Mouse (Mus musculus): ENCODE data around the gene Chit1. TPM values are rescaled to one million over a fixed set of nuclear protein-coding genes. Genes with fewer than 3 reads are reported as not detected.
A peak's percentile ranks its signal among the peaks of the same experiment; 100 is the strongest.

Gene Chit1
- polyA plus RNA-seq, 1 experiment, result 0.19 TPM

DNA sequence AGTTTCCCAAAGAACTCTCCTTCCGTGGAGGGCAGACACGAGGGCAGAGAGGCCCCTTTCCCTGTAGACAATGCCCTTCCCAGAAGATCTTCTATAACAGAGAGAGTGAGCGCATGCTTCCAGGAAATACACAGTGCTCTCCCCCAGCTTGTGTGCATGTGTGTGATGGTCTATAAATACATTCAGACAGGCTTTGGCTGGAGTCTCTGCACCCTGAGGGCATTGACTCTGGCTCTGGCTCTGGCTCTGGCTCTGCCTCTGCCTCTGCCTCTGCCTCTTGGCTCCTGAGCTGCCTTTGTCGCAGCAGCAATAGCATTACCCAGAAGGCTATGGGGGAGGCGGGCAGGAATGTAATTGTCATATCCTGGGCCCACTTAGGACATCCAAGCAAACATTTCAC lies 7.2 kb upstream of the Chit1 start:
- Histone ChIP-seq H3K4me1 (ENCODE audit: control insufficient read depth, insufficient read depth, low read length) (no peaks in the 10 kb centered on the region), H3K27ac (ENCODE audit: insufficient read depth, low read length) (no peak overlapping the region), H3K4me3 (ENCODE audit: insufficient read depth, low read length) (no peak overlapping the region)
- no peak for TF ChIP-seq CTCF (IDR thresholded peaks at IDR 0.05; ENCODE audit: extremely low read depth, insufficient read depth, low read length)
- no peak for TF ChIP-seq POLR2A (IDR thresholded peaks at IDR 0.05; ENCODE audit: extremely low read depth, insufficient read depth, low read length)

DNA sequence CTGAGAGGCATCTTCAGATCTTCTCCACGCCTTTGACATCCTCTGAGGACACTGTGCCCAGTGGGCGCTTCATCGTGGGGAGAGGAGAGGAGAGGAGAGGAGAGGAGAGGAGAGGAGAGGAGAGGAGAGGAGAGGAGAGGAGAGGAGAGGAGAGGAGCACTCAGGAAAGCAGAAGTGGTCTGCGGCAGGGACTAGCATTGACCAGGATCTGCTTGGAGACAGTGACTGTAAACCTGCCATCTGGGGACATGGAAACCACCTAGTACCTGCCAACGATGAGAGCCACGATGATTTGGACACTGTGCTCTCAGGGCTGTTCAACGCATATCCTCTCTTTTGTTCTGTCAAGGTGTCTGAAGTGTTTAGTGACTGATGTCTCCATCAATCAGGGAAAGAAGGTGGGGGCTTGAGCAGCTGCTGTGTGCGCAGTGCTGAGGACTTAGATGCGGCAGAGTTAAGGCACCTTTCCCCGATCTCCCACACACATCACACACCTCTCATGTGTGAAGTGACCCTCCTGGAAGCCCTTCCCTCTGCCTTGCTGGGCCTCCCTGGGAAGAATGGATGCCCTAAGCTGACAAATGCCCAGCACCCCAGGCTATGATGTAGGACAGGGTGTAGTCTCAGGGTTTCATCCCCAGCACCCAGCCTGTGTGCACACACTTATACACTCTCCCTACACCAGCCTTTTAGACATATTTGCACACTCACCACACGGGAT lies 5.8 kb upstream of the Chit1 start:
- TF ChIP-seq CTCF (IDR thresholded peaks at IDR 0.05; ENCODE audit: extremely low read depth, insufficient read depth, low read length) (no peak), POLR2A (IDR thresholded peaks at IDR 0.05; ENCODE audit: extremely low read depth, insufficient read depth, low read length) (no peak)
- Histone ChIP-seq H3K4me3 (ENCODE audit: insufficient read depth, low read length) (no peak overlapping the region), H3K27ac (ENCODE audit: insufficient read depth, low read length) (no peak overlapping the region), H3K4me1 (ENCODE audit: control insufficient read depth, insufficient read depth, low read length) (no peaks in the 10 kb centered on the region)

DNA sequence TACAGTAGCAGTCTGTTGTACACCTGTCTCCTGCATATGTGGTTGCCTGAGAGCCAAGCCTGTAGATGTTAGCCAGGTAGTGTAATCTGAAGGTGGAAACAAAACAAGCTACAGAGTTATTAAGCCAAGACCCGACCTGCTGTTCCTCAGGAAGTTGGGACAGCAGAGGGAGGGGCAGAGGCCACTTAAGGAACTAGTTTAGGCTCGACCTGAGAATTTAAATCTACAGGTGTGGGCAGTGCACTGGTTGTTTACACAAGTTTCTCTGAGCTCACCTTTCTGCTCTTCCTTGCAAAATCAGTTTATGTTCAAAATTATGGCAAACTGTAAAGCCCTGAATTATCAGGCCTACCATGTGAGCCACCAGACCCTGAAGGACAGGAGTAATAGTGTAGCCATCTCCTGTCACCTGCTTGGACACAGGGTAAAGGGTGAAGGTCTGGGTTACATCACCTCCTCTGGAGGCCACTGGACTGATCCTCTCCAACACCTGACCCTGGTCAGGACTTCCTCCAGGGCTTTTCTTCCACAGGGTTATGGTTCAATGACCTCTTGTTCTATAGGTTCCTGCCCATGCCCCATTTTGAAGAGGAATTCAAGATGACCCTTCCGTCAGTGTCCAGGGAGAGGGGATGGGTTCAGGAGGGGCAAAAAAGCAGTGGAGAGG lies 5.1 kb upstream of the Chit1 start:
- no peak overlapping the region for H3K27ac ChIP-seq (ENCODE audit: insufficient read depth, low read length)
- H3K4me3 ChIP-seq (ENCODE audit: insufficient read depth, low read length), result no peak overlapping the region
- no peaks in the 10 kb centered on the region for H3K4me1 ChIP-seq (ENCODE audit: control insufficient read depth, insufficient read depth, low read length)
- TF ChIP-seq POLR2A (IDR thresholded peaks at IDR 0.05; ENCODE audit: extremely low read depth, insufficient read depth, low read length) (no peak), CTCF (IDR thresholded peaks at IDR 0.05; ENCODE audit: extremely low read depth, insufficient read depth, low read length) (no peak)

DNA sequence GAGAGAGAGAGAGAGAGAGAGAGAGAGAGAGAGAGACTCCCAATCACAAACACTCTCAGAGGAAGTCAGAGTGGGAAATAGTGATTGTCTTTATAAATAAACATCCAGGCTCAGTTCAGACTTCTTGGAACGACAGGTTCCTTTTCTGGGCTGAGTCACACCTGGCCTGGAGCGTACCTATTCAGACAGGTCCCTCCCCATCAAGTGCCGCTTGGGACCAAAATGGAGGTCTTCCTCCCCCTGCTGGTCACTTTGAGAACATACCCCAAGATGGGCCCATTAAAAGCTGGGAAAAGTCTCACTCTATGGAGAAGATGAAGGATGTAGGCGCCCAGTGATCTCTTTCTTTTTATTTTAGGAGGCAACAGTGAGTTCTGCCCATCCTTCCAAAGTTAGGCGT lies 4.3 kb upstream of the Chit1 start:
- Histone ChIP-seq H3K4me1 (ENCODE audit: control insufficient read depth, insufficient read depth, low read length) (no peaks in the 10 kb centered on the region), H3K27ac (ENCODE audit: insufficient read depth, low read length) (no peak overlapping the region), H3K4me3 (ENCODE audit: insufficient read depth, low read length) (no peak overlapping the region)
- TF ChIP-seq POLR2A (IDR thresholded peaks at IDR 0.05; ENCODE audit: extremely low read depth, insufficient read depth, low read length), result no peak
- peak; percentile 73 for TF ChIP-seq CTCF (IDR thresholded peaks at IDR 0.05; ENCODE audit: extremely low read depth, insufficient read depth, low read length)

DNA sequence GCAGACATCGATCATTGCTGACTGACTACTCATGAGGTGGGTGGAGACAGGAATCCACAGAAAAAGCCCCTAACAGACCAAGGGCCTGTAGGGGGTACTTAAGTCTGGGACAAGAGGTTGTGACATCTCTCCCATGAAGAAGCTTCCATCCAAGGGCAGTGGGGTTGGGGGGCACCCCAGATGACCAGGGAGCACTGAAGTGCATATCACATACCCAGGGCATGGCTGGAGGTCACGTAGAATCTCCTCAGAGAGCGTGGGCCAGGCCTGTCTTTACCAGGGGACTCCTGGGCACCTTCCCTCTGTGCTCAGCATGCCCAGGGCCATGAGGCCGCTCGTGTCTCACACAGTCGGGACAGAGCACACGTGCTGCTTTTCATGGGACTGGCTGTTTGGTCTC lies 3.3 kb upstream of the Chit1 start:
- TF ChIP-seq CTCF (IDR thresholded peaks at IDR 0.05; ENCODE audit: extremely low read depth, insufficient read depth, low read length) (no peak), POLR2A (IDR thresholded peaks at IDR 0.05; ENCODE audit: extremely low read depth, insufficient read depth, low read length) (no peak)

DNA sequence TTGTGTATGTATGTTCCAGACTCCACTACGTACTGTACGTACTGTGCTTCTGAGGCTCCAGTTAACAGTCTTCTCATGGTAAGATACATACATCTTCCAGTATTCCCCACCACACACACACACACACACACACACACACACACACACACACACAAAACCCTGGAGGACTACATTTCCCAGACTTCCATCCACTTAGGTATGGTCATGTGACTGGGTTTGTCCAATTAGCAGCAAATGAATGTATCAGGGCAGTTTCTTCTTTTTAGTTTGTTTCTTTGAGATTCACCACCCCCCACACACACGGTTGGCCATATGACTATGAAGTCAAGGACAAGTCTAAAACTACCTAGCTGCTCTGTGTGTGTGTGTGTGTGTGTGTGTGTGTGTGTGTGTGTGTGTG lies 1.0 kb upstream of the Chit1 start:
- TF ChIP-seq CTCF (IDR thresholded peaks at IDR 0.05; ENCODE audit: extremely low read depth, insufficient read depth, low read length), result no peak
- TF ChIP-seq POLR2A (IDR thresholded peaks at IDR 0.05; ENCODE audit: extremely low read depth, insufficient read depth, low read length), result no peak
- Histone ChIP-seq H3K4me1 (ENCODE audit: control insufficient read depth, insufficient read depth, low read length) (no peaks in the 10 kb centered on the region), H3K27ac (ENCODE audit: insufficient read depth, low read length) (no peak overlapping the region), H3K4me3 (ENCODE audit: insufficient read depth, low read length) (no peak overlapping the region)

More for the DNA sequence above, 3.3 kb upstream of the Chit1 start:
- H3K27ac ChIP-seq (ENCODE audit: insufficient read depth, low read length), result no peak overlapping the region
- no peaks in the 10 kb centered on the region for H3K4me1 ChIP-seq (ENCODE audit: control insufficient read depth, insufficient read depth, low read length)
- no peak overlapping the region for H3K4me3 ChIP-seq (ENCODE audit: insufficient read depth, low read length)

DNA sequence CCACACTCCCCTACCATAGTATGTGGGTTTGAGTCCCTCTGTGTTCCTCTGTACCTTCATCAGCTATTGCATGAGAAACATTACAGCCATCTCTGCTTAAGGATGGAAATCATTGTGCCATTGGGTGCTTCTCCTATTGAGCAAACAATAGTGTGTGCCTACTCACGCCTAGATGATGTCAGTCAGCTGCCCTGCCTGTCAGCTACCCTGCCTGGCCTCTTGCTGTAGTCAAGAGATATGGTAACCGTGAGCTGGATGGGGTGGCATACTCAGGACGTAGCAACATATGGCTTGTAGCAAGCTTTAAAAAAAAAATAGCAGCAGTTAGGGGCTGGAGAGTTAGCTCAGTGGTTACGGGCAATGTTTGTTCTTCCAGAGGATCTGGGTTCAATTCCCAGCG lies 593 bp upstream of the Chit1 start:
- H3K4me1 ChIP-seq (ENCODE audit: control insufficient read depth, insufficient read depth, low read length), result no peaks in the 10 kb centered on the region
- no peak for TF ChIP-seq POLR2A (IDR thresholded peaks at IDR 0.05; ENCODE audit: extremely low read depth, insufficient read depth, low read length)
- TF ChIP-seq CTCF (IDR thresholded peaks at IDR 0.05; ENCODE audit: extremely low read depth, insufficient read depth, low read length), result no peak
- H3K4me3 ChIP-seq (ENCODE audit: insufficient read depth, low read length), result no peak overlapping the region
- H3K27ac ChIP-seq (ENCODE audit: insufficient read depth, low read length), result no peak overlapping the region

DNA sequence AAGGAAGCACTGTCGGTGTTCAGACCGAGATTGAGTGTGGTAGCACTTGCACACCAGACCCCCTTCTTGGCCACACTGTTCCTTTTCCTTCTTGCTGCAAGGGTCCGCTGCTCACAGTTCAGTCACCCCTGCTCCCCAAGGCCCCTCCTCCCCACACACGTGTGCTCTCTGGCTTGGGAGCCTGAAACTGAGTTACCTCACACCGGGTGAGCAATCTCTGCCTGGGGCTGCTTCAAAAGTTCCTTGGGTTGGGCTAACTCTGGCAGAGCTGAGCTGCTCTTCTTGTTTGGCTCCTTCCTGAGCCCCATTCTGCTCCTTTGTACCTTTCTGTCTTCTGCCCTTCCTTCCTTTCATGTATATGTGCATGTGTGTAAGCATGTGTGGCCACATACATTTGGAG lies 2.5 kb downstream of the Chit1 start:
- Histone ChIP-seq H3K4me1 (ENCODE audit: control insufficient read depth, insufficient read depth, low read length) (no peaks in the 10 kb centered on the region; the same call in 1 of the 2 replicates), H3K27ac (ENCODE audit: insufficient read depth, low read length) (no peak overlapping the region), H3K4me3 (ENCODE audit: insufficient read depth, low read length) (no peak overlapping the region)
- TF ChIP-seq CTCF (IDR thresholded peaks at IDR 0.05; ENCODE audit: extremely low read depth, insufficient read depth, low read length) (no peak), POLR2A (IDR thresholded peaks at IDR 0.05; ENCODE audit: extremely low read depth, insufficient read depth, low read length) (no peak)

DNA sequence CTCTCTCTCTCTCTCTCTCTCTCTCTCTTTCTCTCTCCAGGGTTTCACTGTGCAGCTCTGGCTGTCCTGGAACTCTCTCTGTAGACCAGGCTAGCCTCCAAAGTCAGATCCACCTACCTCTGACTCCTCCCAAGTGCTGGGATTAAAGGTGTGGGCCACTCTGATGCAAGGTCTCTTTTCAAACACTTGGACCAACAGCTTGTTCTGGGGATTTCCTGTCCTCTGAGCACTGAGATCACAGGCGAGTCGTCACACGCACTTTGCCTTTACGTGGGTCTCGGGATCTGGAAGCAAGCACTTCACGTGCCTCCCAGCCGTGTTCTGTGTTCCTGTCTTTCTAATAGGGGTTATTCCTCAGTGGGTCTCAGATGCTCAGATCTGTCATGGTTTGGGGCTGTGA lies 3.0 kb downstream of the Chit1 start:
- Histone ChIP-seq H3K27ac (ENCODE audit: insufficient read depth, low read length) (no peak overlapping the region), H3K4me1 (ENCODE audit: control insufficient read depth, insufficient read depth, low read length) (no peaks in the 10 kb centered on the region; the same call in 1 of the 2 replicates), H3K4me3 (ENCODE audit: insufficient read depth, low read length) (no peak overlapping the region)
- TF ChIP-seq CTCF (IDR thresholded peaks at IDR 0.05; ENCODE audit: extremely low read depth, insufficient read depth, low read length), result no peak
- no peak for TF ChIP-seq POLR2A (IDR thresholded peaks at IDR 0.05; ENCODE audit: extremely low read depth, insufficient read depth, low read length)

DNA sequence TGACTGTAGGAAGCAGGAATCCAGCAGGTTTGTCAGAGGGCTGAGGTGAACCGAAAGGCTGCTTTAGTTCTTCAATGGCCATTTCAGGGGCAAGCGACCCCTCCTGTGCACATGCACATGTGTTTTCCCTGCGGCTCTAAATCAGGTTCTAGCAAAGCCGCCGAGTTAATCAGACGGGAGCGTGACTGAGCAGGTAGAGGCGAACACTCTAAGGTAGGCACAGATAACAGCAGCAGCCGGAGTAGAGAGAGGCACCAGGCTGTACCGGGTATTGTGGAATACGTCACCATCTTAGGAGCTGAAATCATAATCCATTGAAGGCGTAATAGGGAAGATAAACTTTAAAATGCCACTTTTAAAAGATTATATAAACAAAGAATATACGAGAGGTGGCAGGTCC lies 3.7 kb downstream of the Chit1 start:
- TF ChIP-seq POLR2A (IDR thresholded peaks at IDR 0.05; ENCODE audit: extremely low read depth, insufficient read depth, low read length) (no peak), CTCF (IDR thresholded peaks at IDR 0.05; ENCODE audit: extremely low read depth, insufficient read depth, low read length) (no peak)

More for the DNA sequence above, 3.7 kb downstream of the Chit1 start:
- Histone ChIP-seq H3K27ac (ENCODE audit: insufficient read depth, low read length) (no peak overlapping the region), H3K4me3 (ENCODE audit: insufficient read depth, low read length) (no peak overlapping the region), H3K4me1 (ENCODE audit: control insufficient read depth, insufficient read depth, low read length) (no peaks in the 10 kb centered on the region; the same call in 1 of the 2 replicates)
